Mouse (Mus musculus) embryonic facial prominence, embryonic 11.5 days (tissue): Measurements from ENCODE around the gene Ivd. TPM values are rescaled to one million over a fixed set of nuclear protein-coding genes. Genes with fewer than 3 reads are reported as not detected.

Source experiments
- ATAC-seq: fragments of 200-750 bp; cut with Nextera tagmentation; replicated peaks from 2 replicates; pipeline ENCODE4 v1.8.0; 2017; ENCODE audit warnings: low read depth; ENCODE audit not compliant: insufficient number of reproducible peaks, low FRiP score, low TSS enrichment
- DNase-seq: peaks from one replicate; pipeline ENCODE4 v3.0.0-alpha.2; 2015; ENCODE audit warnings: low spot score
- H3K27ac ChIP-seq: fragments of 300-500 bp; sonication (generic); replicated peaks from 2 replicates; pipeline ENCODE4 v1.5.1; 2014; ENCODE audit warnings: mild to moderate bottlenecking, low read depth, low read length, control low read depth
- H3K27me3 ChIP-seq: fragments of 300-500 bp; sonication (generic); 2 replicates; pipeline ENCODE4 v1.6.1; 2014; ENCODE audit warnings: mild to moderate bottlenecking, low read length, moderate library complexity, mixed read lengths; ENCODE audit not compliant: control insufficient read depth, insufficient read depth
- H3K36me3 ChIP-seq: fragments of 300-500 bp; sonication (generic); replicated peaks from 2 replicates; pipeline ENCODE4 v1.6.1; 2014; ENCODE audit warnings: low read depth, mild to moderate bottlenecking, low read length, moderate library complexity, mixed read lengths; ENCODE audit not compliant: control insufficient read depth, insufficient read depth
- H3K4me1 ChIP-seq: fragments of 300-500 bp; sonication (generic); 2 replicates; pipeline ENCODE4 v1.6.1; 2014; ENCODE audit warnings: low read length, mixed read lengths; ENCODE audit not compliant: control insufficient read depth, insufficient read depth
- H3K4me2 ChIP-seq: fragments of 300-500 bp; sonication (generic); 2 replicates; pipeline ENCODE4 v1.6.1; 2014; ENCODE audit warnings: low read depth, mild to moderate bottlenecking, control low read depth, low read length, moderate library complexity
- H3K4me3 ChIP-seq: fragments of 300-500 bp; sonication (generic); 2 replicates; pipeline ENCODE4 v1.5.1; 2014; ENCODE audit warnings: low read depth, low read length, control low read depth
- H3K9ac ChIP-seq: fragments of 300-500 bp; sonication (generic); replicated peaks from 2 replicates; pipeline ENCODE4 v1.6.1; 2014; ENCODE audit warnings: mild to moderate bottlenecking, control low read depth, low read length
- H3K9me3 ChIP-seq: fragments of 300-500 bp; sonication (generic); replicated peaks from 2 replicates; pipeline ENCODE4 v1.6.1; 2016; ENCODE audit warnings: mild to moderate bottlenecking, low read length, inconsistent platforms, mixed read lengths; ENCODE audit not compliant: control insufficient read depth
- WGBS: fragments of 180-500 bp; shearing (Covaris S2); extraction: QIAGEN DNeasy Blood & Tissue Kit; methylation state at CpG from one replicate; pipeline ENCODE4 v1.1.7; 2014; 5-methylcytosine and 5-hydroxymethylcytosine counted together
- polyA plus RNA-seq: library from polyadenylated mRNA; unstranded; fragments of >200 nt; fragmentation: Nextera tagmentation; extraction: Ambion mirVana; gene quantifications from 2 replicates; pipeline ENCODE4 v1.2.1, GENCODE M21; 2014

The Ivd gene
- polyA plus RNA-seq, 1 experiment from 2014 or later, result 53.7 TPM

DNA sequence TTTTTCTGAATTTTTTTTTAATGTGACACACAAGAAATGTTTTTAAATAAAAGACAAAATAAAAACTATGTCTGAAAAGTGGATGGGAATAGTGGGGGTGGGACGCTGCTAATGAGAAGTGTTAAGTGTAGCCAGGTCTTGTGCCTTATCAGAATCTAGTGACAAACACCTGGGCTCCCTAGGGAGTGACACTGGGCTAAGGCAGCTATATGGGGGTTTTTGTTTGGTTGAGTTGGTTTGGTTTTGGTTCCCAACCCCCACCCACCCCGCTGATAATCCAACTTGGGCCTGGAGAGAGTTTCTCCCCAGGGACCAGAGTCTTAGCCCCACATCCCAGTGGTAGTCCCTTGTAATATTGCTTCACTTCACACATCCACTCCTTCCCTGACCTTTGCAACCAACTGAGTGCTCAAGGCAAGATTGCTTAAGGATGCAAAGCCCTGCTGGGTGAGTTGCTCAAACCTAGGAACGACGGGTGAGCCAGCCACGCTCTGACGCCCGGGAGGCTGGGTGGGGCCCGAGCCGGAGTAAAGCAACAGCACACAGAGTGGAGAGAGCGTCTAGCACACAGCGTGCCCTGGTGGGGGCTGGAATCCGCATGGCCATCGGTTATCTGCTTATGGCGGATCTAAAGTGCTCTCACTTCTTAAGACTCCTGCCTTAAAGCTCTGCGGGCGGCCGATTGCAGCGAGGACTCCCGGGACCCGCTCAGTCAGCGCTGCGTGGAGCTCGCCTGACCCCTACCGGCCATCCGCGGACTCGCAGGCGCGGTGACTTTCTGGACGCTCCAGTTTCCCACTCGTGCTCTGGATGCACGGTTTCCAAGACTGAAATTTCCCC, 21.3 kb downstream of the Ivd start:
- Histone ChIP-seq H3K4me1 (no peaks in the 10 kb centered on the region), H3K9ac (peak overlapping the region; percentile 67), H3K4me2 (peak overlapping the region; percentile 82), H3K4me3 (peak overlapping the region; percentile 33), H3K9me3 (no peaks in the 10 kb centered on the region), H3K27ac (no peak overlapping the region), H3K27me3 (no peaks in the 10 kb centered on the region), H3K36me3 (no peaks in the 10 kb centered on the region)
- ATAC-seq, result peak; percentile 77
- 2% methylated on average over 32 of the region's 32 CpGs for WGBS
- DNase-seq, result peak; percentile 86

DNA sequence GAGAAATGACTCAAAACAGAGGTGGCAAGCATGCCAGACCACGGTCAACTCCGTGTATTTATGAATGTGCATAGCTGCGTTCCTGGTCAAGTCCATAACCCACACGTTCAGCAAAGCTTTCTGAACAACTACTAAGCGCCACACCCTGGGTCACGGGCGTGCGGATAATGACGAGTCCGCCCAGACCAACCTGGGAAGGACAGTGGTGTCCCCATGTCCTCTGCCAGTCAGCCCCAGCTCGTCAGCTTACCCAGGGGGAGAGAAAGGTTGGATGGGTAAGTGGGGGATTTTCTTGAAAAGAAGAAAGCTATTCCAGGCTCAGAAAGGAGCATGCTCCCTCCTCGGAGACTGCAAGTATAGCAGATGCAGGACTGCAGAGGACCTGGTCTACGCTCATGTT, 25.7 kb downstream of the Ivd start:
- Histone ChIP-seq H3K4me2 (no peak overlapping the region), H3K9me3 (no peaks in the 10 kb centered on the region), H3K27ac (no peak overlapping the region), H3K4me1 (no peaks in the 10 kb centered on the region), H3K36me3 (no peaks in the 10 kb centered on the region), H3K27me3 (no peaks in the 10 kb centered on the region), H3K4me3 (no peak overlapping the region), H3K9ac (no peak overlapping the region)
- WGBS, result 72% methylated on average over 13 of the region's 13 CpGs
- DNase-seq, result no peak
- no peak for ATAC-seq

DNA sequence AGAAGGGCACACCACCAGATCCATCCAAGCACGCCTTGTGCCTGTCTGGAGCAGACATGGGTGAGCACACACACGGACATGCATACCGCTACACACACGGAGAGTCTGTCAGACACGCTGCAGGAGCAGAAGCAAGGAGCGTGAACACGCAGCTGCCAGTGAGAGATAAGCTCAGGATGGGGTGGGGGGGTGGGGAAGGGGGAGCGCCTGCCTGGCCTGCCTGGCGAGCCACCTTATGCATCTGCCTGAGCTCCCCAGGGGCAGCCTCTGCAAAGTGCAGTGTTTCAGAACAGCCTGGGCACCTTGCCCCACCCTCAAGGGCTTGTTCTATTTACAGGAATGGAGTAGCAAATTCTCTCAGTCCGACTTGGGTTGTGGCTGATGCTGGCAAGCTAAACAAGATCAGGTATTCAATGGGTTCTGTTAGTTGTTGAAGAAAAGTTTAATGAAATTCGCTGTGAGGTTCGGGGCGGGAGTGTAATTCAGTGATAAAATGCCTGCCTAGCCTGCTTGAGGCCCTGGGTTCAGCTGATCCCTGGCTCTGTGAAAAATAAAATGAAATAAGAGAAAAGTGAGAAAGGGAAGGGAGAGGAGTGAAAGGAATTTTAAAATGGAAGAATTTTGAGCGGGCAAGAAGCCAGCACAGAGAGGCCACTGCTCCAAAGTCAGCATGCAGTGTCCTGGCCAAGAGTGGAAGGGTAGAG, 26.2 kb downstream of the Ivd start:
- H3K9me3 ChIP-seq, result no peaks in the 10 kb centered on the region
- H3K4me1 ChIP-seq, result no peaks in the 10 kb centered on the region
- ATAC-seq (no peak), DNase-seq (no peak)
- no peak overlapping the region for H3K4me2 ChIP-seq
- no peaks in the 10 kb centered on the region for H3K27me3 ChIP-seq
- H3K4me3 ChIP-seq, result no peak overlapping the region
- no peaks in the 10 kb centered on the region for H3K36me3 ChIP-seq
- WGBS, result 33% methylated on average over 14 of the region's 14 CpGs
- H3K27ac ChIP-seq, result no peak overlapping the region
- H3K9ac ChIP-seq, result no peak overlapping the region

DNA sequence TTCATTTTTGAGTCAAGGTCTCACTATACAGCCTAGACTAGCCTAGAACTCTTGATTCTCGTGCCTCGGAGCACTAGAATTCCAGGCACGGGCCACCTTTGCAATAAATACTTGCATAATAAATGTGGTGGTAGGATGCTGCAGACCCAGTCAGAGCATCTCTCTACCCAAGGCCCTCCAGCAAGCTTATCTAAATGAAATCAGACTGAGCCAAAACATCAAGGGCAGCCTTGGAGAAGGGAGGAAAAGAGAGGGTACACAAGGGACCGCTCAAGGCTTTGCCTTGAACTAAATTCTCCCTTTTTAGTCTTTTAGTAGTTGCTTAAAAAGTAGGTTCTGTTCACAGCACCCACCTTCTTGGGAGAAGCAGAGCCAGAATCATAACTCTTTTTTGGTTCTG, 29.4 kb downstream of the Ivd start:
- H3K36me3 ChIP-seq, result no peaks in the 10 kb centered on the region
- no peaks in the 10 kb centered on the region for H3K9me3 ChIP-seq
- no peak overlapping the region for H3K4me3 ChIP-seq
- 89% methylated on average over 4 of the region's 4 CpGs for WGBS
- H3K27me3 ChIP-seq, result peaks cover 20% of the 10 kb centered on the region
- peaks cover under 1% of the 10 kb centered on the region; the same call in 1 of the 2 replicates for H3K4me1 ChIP-seq
- ATAC-seq (no peak), DNase-seq (no peak)
- no peak overlapping the region for H3K4me2 ChIP-seq
- H3K27ac ChIP-seq, result no peak overlapping the region
- H3K9ac ChIP-seq, result no peak overlapping the region

DNA sequence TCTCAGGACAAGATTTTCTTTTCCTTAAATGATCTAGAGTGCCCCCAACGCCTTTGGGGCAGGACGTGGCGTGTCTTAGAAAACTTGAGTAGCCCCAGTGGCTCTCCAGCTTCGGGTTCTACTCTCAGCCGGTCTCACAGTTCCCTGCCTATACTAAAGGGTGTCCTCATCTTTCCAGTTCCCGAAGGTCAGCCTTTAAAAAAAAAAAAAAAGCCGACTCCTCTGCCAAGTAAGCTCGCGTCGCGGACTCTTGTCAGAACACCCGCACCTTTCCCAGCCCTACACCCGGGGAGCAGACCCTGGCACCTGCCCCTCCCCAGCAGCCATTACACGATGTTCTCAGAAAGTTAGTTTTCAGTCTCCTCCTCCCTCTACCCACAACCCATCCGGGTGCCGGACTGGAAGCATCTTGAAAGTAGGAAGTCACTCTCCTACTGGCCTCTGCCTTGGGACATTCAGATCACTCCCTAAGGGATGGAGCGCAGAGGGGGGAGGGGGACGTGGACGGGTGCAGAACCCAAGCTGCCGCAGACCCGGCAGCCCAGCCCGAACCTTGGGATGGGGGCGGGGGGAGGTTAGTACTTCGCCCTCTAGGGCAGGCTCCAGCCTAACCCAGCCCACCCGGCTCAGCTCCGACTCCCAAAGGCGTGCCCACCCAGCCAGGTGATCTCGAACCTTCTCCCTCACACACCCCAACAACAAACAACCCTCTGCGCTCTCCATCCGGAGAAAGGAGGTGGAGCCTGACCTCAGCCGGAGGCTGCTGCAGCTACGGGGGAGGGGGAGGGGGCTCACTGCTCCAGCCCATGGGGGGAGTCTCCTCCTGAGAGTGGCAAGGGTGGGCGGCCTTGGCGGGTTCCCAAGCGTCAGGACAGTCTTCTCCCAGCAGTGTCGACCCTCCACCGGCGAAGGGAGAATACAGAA, 34.5 kb downstream of the Ivd start:
- ATAC-seq (peak; percentile 3; the same call in 1 of the 2 replicates), DNase-seq (peak; percentile 50)
- Histone ChIP-seq H3K9me3 (no peaks in the 10 kb centered on the region), H3K36me3 (no peaks in the 10 kb centered on the region), H3K4me3 (peak overlapping the region; percentile 45), H3K9ac (peak overlapping the region; percentile 43), H3K27me3 (peaks cover 59% of the 10 kb centered on the region), H3K4me2 (peak overlapping the region; percentile 83), H3K4me1 (peaks cover 21% of the 10 kb centered on the region), H3K27ac (no peak overlapping the region)
- under 1% methylated on average over 38 of the region's 38 CpGs for WGBS

DNA sequence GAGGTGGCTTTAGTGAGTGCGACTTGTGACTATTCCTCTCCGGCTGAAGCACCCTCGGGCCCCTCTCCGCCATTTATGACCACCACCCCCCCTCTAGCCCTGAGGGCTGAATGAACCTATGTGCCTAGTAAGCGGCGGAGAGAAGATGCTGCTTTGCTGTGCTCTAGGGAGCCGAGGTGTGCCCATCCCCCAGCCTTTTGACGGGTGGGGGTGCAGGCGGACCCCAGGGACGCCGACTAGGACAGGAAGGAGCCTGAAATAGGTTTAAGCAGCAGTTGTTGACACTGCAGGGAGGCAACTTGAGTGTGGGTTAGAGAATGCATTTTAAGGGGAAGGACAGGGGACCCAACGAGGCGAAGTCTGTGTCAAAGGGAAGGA, 35.1 kb downstream of the Ivd start:
- H3K4me1 ChIP-seq, result peaks cover 21% of the 10 kb centered on the region
- H3K27me3 ChIP-seq, result peaks cover 59% of the 10 kb centered on the region
- H3K27ac ChIP-seq, result no peak overlapping the region
- peak overlapping the region; percentile 43 for H3K9ac ChIP-seq
- DNase-seq (no peak), ATAC-seq (no peak)
- WGBS, result under 1% methylated on average over 13 of the region's 13 CpGs
- H3K4me2 ChIP-seq, result peak overlapping the region; percentile 83
- H3K9me3 ChIP-seq, result no peaks in the 10 kb centered on the region
- no peaks in the 10 kb centered on the region for H3K36me3 ChIP-seq
- peak overlapping the region; percentile 45 for H3K4me3 ChIP-seq

DNA sequence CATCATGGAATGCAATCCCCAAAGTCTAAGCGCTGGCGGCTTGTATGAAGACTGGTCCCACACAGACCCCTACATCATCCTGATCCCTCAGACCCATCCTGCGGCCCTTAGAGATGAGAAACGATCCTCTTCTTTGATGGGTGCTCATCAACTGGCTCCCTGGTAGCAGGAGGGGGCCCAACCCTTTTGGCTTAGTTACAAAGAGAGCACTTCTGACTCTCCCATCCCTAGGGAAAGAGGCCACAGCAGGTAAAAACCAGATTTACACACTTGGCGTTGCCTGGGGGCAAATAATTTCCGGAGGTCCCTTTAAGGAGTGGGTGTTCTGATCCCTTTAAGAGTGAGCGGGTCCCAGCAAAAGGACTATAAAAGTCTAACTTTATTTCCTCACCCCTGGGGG, 35.6 kb downstream of the Ivd start:
- Histone ChIP-seq H3K4me2 (peak overlapping the region; percentile 83), H3K36me3 (no peaks in the 10 kb centered on the region), H3K27ac (no peak overlapping the region), H3K4me3 (no peak overlapping the region), H3K9me3 (no peaks in the 10 kb centered on the region), H3K9ac (no peak overlapping the region), H3K4me1 (peaks cover 21% of the 10 kb centered on the region), H3K27me3 (peaks cover 59% of the 10 kb centered on the region)
- WGBS, result under 1% methylated on average over 7 of the region's 7 CpGs
- no peak for DNase-seq
- ATAC-seq, result no peak
